Mouse (Mus musculus) right cerebral cortex, postnatal 14 days (tissue): ENCODE results near the gene Dusp1.

ENCODE experiments used
- DNase-seq: peaks from one replicate; pipeline ENCODE4 v3.0.0; 2022

Gene Dusp1

DNA sequence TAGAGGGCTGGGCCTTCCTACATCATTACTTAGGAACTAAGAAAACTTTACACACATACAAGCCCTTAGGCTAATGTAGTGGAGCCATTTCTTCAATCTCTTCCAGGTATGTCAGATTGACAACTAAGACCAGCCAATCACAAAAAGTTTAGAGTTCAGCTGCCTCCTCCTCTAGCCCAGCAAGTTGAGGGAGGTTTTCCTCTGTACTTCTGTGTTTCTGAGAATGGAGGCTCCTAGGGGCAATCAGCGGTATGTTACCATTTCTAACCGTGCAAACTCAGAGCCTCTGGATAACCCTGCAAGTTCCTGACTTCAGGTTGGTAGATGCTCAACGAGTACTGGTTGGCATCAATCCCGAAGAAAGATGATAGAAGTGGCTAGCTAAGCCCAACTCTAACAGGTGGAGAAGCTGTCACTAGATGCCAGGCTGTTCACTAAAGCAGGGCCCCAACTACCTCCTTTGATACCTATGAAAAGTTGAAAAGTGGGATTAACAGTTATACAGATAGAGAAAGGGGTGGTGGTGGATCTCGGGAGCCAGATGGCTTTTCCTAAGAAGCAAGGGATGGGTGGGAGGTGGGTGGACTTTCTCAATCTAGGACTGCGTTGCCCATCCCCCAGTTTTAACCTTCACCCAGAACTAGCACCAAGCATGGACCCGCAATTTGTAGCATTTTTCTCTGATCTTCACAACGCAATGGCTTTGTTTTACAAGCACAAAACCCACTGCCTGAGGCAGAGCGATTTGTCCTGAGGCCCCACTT is 1.2 kb downstream of the Dusp1 start:
- no peak for DNase-seq

DNA sequence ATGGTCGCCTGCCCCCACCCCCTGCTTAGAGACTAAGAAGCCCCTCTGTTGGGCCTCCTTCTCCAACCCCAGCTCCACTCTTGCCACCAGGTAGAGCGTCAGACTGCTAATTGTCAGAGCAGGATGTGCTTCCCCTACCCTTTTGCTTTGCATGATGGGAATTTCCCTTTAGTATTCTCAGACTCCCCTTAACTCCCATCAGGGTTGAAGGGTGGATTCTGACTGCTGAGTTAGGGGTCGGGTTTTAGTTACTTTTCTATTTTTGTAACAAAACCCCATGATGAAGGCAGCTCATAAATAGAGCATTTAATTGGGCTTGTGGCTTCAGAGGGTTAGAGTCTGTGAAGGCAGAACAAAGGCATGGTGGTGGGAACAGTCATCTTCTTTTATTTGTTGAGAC is 8.9 kb downstream of the Dusp1 start:
- no peak for DNase-seq

DNA sequence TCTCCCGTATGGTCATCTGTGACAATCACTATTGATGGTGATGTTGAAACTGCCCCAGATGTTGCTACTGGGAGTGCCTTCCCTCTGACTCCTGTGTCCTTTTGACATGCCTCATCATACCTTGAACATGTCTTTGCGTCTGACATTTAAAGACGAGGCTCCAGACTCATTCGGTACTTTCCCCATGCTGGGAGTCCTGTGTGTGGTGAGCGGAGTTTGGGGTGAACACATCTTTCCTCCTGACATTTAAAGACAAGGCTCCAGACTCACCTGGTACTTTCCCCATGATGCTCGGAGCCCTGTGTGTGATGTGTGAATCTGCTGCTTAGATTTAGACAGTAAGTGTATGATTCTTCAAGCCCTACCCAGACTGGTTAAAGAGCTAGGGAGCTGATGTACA is 10.8 kb downstream of the Dusp1 start:
- no peak for DNase-seq

DNA sequence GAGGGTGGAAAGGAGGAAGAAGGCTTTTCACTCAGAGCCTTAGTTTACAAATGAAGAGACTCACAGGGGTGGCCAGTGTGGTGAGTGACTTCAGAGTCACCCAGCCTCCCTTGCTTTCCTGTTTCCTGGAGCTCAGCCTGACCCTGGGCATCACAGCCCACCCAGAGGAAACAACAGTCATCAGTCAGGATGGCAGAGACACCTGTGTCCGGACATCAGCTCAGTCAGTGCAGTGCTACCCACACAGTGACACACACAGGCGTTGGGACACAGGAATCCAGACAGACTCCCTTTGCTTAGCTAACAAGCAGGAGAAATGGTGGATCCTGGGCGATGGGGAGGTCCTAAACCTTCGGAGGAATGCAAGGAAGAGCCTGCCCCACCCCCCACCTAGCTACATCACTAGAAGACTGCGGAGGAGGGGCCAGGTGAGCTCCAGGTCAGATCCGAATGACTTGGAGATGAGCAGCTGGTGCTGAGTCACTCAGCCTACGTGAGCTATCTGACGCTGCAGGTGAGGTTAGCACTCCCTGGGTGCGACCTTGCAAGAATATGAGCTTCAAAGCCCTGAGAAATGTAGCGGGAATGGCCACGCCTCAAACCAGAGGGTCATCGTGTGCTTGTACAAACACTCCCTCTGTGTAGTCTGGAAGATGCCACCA is 12.6 kb downstream of the Dusp1 start:
- DNase-seq: no peak

DNA sequence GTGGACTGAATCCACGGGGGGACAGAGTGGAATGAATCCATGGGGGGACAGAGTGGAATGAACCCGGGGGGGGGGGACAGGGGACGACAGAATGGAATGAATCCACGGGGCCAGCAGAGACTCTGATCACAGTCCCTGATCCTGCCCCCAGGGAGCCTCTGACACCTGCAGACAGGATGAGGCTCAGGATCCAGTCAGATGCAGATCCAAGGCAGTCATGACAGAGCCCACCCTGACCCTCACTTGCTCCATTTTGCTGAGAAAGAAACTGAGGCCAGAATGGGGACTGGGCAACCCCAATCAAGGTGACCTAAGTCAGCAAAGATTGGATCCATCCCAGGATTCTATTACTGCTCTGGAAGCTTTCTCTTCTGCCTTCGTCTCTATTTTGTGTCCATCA is 13.4 kb downstream of the Dusp1 start:
- no peak for DNase-seq

DNA sequence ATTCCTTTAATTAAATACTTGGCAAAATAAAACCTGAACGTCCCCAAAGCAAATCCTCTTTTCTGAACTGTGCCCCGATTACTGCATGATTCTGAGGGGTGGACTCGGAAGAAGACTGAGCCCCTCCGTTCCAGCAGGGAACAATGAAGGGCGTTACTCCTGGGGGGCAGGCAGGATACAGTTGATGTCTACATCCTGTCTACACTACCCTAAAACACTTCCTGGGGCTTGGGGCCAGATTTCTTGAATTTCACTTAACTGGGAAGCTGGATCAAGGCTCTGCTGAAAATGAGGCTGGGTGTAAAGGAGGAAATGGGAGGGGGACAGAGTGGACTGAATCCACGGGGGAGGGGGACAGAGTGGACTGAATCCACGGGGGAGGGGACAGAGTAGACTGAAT is 14.2 kb downstream of the Dusp1 start:
- DNase-seq: no peak

DNA sequence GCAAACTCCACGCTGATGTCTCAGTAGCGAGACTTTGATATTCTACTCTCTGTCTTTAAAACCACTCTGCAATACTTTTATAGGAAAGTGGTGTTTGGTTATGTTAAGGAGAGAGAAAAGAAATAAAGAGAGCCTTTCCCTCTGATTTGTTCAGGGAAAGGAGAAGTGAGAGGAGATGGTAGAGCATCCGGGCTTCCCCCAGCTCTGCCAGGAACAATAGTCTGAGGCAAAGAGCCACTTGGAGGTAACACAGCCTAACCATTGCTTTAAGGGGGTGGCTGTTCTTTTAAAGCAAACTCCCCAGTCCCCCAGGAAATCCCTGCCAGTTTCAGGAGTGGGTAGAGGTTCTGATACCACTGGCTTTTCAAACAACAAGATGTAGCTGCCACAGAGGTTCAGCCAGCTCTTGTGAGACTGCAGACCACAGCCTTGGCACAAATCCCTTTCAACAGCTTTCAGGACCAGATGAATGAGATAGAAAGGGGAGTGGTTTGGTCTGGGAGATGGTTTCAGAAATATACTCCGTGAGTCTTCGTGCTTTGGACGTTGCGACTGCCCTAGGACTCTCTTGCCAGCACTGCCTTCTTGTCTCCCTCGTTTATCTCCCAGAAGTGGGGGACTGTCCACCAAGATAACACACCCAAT is 17.5 kb downstream of the Dusp1 start:
- no peak for DNase-seq

DNA sequence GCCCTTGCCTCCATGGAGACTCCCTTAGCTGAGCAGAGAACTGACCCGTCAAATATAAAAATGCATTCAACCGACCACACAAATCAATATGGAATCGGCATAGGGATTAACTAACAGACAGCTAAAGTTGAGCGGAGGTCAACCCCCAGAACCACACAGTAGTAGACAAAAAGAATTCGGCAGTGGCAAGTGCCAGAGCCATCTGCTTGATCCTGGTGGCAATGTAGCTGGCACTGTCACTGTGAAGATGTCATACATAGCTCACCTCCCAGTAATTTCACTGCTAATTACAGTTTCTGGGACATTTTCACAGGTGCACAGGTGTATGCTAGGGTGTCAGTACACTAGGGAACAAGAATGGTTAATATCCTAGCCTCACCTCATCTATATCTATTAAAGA is 21.8 kb downstream of the Dusp1 start:
- no peak for DNase-seq

DNA sequence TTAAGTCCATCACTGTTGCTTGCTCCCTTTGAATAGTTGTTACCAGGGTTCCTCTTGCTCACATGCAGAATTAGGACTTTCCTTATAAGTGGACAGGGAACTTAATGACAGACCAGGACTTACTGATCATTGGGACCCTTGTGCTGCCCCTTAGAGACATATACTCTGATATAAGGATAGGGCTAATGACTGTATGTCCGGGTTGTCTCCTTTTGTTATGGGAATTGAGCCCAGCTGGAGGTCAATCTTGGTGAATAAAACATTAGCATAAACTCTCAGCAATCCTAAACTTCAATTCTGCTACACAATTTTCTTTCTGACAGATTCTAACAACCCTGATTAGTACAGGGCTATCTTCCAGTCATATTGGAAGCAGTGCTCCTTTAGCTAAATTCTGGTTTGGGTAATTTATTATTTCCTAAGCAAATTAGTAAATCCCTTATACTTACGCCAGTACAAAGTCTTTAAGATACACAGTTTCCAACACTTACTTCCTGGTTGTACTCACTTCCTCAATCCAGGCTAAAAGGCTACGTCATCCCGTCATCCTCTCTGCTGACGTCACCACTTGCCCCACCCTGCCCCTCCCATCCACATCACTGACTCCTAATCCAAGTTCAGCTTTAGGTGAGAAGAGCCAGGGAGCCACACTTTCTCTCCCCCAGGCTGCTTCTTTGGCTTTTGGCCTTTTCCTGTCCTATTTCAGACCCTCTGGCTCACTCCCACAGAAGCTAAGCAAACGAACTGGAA is 24.0 kb downstream of the Dusp1 start:
- DNase-seq: no peak

DNA sequence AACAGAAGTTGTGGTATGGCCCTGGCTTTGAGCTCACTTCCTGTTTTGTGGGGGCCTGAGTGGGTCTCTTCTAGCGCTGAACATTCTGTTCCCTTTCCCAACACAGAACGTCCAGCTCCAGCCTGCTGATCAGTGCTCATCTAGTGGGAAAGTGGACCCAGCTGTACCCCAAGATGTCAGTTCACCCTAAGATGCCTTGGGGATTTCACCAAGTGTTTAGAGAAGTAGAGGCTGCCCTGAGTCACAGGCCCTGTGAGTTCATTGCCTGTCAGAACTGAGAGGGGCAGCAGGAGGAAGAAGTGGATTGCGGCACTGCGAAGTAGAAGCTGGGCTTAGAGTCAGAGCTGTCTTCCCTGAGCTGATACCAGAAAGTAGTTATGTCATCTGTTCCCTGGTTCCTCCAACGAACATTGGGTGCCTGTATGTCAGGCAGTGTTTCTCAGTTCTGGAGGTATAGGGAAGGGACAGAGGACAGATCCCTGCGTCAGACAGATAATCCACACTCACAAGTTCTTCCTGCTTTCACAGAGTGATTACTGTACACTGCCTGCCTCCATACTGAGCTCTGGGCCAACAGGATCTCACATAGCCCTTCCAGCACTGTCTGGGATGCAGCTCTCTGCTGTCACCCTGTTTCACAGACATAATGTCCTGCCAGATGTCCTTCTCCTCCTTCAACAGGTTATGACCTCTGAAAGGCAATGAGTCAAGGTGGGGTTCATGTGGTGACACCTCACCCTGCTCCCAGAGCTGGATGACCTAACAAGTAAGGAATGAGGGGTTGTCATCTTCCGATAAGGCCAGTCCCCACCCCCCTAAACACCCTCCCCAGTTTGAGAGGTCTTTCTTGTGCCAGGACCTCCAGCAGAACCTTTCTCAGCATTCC is 26.4 kb downstream of the Dusp1 start:
- DNase-seq: no peak

DNA sequence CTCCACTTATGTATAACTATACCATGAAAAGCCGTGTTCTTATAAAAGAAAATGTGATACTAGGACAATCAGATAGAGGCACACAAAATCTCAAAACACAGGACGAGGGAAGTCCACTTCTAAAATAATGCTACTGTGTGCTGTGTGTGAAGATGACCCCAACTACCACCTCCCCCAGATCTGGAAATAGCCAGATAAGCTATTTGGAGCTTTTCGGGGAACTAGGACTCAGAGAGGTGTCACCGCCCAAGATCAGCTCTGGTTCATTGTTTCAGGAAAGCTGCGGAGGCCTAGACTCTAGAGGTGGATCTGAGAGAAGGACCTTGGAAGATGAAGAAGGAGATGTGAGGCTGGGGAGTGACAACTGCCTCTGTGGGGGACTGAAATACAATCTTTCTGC is 27.2 kb downstream of the Dusp1 start:
- DNase-seq: no peak

DNA sequence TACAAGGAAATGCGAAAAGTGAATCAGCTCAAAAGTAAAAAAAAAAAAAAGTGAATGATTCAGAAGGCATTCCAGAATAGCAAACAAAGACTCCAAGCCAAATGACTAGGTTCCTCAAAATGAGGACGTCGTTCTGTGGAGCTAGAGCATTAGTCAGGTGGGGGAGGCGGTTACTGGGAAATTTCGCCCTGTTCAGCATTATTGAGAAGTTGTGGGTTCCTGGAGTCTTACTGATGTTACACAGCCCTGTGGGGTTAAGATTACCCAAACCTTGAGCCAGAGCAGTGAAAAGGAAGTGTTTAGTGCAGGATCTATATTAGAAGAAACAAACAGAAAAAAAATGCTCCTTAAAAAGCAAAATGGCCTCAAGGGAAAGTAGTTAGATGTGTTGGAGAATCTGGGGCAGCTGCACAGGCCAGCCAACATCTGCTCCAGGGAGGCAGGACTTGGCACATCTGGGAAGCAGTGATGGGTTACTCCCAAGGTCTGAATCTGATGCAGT is 28.0 kb downstream of the Dusp1 start:
- no peak for DNase-seq

DNA sequence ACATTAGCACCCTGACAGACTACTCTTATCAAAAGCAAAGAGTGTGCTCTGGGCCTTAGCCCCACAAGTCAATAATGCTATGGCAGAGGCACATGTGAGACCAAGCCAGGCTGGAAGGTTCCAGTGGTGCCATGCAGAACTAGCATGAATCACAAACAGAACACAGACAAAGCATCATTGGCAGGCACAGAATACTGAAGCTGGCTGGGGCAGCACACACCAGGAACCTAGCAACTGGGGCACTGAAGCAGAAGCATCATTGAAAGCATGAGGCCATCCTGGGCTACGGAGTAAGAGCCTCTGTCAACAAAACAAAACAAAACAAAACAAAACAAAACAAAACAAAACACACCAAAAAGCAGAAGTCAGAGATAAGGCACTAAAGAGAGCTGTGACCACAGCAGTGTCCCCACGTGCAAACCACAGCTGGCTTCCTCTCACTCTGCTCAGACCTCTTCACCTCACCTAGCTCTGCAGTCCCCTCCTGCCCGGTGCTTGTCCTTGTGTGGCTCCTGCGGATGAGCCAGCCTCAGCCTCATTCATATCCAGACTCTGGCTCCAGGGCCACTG is 29.4 kb downstream of the Dusp1 start:
- no peak for DNase-seq

DNA sequence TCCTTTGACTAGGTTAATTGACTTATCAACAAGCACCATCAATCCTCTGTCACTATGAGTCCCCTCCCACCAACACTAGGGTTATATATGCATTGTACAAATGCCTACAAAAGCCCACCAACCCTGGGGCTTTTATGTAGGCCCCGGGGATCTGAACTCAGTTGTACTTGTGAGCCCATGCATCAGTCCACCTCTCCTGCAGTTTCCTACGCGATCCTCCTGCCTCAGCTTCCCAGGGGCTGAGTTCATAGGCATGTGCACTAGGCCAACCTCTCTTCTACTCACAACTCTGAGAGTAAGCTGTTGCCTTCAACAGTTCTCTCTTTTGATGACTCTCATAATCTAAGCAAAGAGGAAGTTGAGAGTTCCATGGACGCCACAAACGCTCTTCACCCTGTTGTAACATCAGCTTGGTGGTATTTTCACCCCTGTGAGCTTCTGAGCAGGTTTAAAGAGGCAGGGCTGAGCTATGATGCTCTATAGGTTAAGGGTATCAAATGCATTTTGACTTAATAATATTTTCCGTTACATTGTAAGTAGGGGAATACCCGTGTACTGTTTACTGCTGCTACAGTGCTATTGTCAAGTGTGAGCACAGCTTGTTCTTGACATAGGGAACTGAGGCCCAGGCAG is 30.4 kb downstream of the Dusp1 start:
- DNase-seq: no peak

DNA sequence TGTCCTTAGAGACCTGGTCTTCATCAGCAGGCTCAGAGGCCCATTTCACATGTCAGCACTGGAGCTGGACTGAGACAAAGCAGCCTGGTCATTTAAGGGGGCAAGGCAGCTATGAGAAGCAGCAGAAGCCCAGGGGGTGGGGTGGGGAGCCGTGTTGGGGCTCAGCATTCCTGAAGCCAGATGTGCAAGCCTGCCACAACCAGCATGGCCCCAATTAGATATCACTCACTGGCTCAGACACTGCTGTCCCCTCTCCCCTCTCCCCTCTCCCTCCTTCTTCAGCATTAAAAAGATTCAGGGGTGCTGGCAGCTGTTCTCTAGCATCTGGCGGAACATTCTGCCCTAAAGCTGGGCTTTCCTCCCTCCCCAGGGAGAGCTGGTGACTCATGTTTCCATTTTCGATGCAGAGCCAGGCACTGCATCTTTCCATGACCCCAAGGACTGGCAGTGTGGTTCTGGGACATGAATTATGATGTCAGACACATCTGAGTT is 31.3 kb downstream of the Dusp1 start:
- no peak for DNase-seq

DNA sequence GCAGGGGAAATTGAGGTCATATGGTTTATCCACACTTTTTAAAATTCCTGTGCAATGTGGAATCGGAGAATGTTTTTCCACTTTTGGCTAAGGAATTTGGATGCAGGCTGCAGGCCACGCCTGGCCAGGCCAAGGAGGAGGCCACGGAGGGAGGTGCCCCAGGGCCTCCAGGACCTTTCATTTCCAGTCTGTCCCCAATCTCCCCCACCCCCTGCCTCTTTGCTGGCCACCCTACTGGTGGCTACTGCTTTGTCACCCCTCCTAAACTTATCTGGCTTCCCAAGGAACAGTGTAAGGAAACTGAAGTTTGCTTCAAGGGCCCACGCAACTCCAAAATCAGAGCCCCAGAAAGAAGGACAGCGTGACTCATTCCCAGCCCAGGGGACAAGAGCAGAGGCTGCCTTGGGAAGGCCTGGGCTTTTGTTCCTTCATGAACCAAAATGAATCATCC is 32.1 kb downstream of the Dusp1 start:
- DNase-seq: no peak

DNA sequence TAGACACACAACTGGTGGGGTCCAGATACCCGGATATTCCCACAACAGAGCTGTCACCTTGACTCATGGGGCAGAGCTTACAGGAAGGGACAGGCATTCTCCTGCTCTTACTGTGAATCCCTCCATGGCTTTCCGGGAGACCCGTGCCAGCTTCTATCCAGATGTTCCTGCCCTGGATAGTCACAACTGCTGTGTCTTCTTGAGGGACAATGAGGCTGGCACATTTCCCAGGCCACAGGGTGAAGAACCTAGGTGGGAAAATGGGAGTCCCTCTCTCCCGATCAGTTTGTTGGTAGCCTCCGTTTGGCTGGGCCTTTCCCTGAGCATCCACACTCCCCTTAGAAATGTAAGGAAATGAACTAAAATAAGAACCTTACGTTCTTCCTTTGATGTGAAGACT is 33.2 kb downstream of the Dusp1 start:
- no peak for DNase-seq

DNA sequence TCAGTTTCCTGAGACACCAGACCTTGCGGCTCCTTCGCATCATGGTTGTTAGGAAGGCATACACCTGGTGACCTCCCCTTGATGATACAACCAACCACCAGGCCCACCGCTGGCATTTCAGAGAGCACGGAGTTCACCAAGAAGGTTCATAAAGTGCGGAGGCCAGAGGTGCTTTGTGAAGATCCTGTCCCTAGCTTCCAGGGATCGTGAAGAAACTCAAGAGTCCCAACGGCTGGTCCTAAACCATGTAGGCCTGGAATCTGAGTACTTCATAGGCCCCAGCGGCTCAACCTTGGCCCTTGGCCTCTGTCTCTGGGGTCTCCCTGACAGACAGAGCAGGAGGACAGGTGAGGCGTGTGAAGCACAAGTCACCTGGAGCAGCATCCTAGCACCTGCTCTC is 34.6 kb downstream of the Dusp1 start:
- no peak for DNase-seq

DNA sequence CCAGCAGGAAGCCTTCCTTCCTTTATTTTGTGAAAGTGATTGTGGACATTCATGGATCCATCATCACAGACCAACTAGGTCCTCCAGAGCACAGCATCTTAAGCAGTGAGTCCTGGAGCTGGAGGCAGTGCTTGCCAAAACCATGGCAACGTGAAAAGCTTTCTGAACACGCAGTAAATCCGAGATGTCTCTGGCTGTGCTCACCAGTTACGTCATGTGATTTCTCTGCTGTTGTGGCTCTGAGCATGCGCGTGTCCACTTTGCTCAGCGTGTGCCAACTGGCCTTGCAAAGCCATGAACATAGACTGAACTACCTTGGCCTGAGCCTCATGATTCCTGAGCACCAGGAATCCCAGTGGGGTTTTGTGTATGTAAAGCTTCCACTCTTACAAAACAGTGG is 36.6 kb downstream of the Dusp1 start:
- DNase-seq: no peak

DNA sequence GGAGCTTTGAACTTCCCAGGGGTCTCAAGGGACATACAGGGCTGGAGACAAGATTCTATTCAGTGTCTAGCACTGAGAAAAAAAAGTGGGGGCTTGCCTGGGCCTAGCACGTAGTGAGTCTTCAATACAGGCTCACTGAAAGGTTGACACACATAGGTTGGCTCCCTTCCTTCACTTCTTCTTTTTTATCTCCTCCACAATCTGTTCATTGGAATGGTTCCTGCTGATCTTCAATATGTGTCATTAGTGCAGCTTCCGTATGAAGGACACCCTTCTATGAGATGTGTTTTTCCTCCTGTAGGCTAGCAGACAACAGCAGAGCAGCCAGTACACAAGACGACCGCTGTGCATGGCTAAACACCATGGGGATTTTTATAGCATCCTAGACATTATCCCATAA is 37.1 kb downstream of the Dusp1 start:
- no peak for DNase-seq

DNA sequence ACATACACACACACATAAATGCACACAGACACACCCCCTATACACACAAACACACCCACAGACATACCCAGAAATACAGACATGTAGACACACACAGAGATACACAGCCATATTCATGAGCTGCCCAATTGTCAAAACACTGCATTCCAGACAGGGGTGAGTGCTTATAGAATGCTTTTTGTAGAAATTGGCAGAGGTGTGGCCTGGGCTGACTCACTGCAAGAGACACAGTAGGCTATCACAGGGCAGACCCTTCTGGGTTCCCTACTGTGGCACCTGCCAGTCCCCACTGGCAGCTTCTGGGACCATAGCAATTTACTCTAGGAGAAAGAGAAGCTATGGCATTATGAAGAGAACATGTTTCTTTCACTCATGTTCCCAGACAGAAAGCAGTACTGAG is 37.6 kb downstream of the Dusp1 start:
- no peak for DNase-seq
